Mouse (Mus musculus): Measurements from ENCODE around the gene Tuba1c.
"Not testable (repeated sequence)": the region's sequence is repeated elsewhere in the genome, so short reads cannot be mapped to it uniquely, and the experiment has no call there.

Tuba1c gene

GRCm38 (mm10) chr15:99074019-99074599 is 44.4 kb downstream of the Tuba1c start, which contains the start of gene Troap:
Troap (plus strand) TSS chr15:99074575.
- no peak for DNase-seq

DNA sequence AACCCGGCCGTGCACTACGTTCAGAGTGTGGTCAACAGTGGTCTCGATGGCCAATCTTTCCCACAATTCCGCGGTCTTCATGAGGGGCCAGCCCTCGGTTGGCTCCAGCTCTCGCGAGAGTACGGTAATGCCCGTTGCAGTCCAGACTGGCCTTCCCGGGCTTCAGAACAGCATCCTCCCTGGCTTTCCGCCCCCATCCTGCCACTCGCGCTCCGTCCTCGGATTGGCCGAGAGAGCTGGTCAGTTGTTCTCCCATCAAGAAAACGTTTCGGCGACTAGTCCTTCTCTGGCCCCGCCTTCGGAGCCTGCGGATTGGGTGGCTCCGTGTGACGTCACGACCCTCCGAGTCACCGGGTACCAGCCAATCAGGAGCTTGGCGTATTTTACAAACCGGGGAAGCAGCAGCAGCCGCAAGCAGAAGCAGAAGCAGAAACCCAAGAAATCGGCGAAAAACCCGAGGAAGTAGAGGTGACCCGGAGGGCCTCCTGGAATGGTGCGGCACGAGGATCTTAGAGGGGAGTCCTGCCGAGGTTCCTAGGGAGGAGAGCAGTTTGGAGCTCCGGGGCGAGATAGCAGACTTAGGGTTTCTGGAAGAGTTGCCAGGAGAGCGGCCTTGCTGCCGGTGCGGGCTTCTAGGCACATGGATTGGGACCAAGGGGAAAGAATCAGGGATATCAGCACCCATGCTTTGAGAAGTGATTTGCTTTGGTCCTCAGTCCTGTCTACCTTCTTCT is 45.1 kb downstream of the Tuba1c start:
- peak; percentile 99 for DNase-seq

DNA sequence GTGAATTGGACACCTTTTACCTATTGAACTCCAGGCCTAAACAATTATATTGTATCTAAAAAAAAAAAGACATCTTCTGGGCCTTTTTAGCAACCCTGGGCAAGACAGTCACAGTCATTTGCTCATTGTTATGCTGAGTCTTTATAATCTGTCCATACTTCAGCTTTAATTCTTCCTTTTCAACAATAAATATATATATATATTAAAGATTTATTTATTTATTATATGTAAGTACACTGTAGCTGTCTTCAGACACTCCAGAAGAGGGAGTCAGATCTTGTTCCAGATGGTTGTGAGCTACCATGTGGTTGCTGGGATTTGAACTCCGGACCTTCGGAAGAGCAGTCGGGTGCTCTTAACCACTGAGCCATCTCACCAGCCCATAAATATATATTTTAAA is 46.3 kb downstream of the Tuba1c start:
- not testable (repeated sequence) for DNase-seq

DNA sequence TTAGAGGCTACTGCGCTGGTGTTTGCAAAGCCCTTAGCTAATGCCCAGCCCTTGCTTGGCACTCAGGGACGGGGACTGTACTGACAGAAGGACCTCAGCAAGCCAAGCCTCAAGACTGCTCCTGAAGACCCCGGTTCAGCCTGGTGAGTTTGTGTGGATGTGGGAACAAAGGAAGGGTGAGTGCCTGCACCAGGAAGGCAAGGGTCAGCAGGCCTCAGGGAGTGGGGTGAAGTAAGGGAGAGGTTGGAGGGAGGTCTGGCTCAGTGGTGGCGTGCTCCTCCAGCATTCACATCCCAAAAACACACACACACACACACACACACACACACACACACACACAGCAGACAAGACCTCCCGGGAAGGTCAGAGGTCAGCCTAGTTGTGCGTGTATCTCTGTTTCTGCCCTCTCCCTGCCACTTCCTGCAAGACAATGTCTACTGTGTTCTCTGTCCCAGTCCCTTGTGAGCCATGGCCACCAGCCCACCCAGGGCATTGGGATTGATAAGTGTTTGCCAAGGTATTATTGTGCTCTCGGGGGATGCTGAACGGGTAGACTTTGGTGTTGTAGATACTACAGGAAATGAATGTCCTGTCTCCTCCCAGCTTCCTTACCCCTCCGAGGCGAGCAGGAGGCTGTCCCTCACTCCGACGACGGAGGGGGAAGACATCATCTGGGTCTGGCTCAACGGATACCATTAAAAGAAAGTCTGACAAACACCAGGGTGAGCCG is 48.7 kb downstream of the Tuba1c start:
- DNase-seq: no peak

DNA sequence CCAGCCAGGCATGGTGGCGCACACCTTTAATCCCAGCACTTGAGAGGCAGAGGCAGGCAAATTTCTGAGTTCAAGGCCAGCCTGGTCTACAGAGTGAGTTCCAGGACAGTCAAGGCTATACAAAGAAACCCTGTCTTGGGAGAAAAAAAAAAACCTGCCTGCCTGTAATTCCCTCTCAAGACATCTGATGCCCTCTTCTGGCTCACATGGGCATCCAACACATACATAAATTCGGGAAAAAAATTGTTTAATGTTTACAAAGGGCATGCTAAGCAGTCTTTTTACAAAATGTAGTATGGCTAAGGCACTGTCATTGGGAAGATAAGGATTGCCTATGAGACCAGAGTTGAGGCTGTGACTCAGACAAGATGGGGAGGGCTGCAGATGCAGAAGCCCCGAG is 50.1 kb downstream of the Tuba1c start:
- DNase-seq: no peak

DNA sequence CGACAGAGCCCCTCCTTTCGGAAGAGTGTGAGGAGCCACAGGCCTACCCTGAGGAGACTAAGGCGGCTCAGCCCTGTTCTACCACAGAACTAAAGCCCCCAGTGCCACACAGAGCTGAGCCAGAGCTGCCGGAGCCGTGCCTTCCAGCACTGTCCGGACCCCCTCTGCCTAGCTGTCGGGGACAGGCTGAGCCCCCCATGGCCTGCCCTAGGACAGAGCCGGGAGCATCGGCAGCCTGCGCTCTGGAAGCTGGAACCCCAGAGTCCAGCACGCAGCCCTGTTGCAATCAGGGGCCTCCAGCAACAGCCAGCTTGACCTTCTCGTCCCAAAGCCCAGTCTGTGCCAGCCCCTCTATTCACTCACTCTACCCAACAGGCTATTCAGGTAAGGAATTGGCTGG is 52.6 kb downstream of the Tuba1c start:
- DNase-seq: no peak

GRCm38 (mm10) chr15:99082840-99083239 is 53.1 kb downstream of the Tuba1c start:
- no peak for DNase-seq

DNA sequence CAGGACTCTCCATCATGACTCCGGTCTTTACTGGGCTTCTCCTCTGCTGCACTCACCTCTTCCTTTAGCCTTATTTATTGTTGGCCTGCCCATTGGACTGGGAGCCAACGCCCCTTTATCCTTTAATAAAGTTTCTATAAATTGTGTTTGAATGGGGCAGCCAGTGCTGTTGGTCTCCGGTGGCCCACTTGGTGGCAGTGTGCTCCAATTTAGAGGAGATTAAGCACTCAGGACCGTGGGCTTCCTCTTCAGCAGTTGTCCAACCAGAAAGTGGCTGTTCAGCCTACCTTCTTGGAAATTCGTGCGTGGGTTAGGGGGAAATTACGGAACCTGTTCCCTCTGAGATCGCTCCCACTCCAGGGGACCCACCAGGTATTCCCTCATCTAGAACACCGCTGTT is 53.6 kb downstream of the Tuba1c start:
- no peak for DNase-seq

- DNase-seq: no peak
Observed at GRCm38 (mm10) chr15:99083867-99084557, 54.3 kb downstream of the Tuba1c start.

GRCm38 (mm10) chr15:99084618-99085017 is 54.9 kb downstream of the Tuba1c start:
- DNase-seq: no peak

DNA sequence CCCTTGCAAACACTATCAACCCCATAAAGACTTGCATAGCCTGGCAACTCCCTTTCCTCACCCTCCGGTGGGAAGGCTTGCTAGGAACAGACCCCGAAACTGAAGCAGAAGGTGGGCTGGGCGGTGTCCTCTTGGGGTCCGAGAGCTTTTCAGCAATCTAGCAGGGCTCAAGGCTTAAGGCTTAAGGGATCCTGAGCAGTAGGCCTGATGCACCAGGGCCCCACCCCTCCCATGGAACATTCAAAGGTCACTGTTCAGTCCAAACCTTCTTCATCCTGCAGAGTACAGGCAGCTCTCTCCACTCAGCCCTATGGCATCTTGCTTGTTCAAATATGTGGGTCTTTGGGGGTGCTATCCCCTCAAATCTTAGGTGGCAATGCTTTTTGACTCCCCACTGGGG is 56.3 kb downstream of the Tuba1c start:
- DNase-seq: no peak

DNA sequence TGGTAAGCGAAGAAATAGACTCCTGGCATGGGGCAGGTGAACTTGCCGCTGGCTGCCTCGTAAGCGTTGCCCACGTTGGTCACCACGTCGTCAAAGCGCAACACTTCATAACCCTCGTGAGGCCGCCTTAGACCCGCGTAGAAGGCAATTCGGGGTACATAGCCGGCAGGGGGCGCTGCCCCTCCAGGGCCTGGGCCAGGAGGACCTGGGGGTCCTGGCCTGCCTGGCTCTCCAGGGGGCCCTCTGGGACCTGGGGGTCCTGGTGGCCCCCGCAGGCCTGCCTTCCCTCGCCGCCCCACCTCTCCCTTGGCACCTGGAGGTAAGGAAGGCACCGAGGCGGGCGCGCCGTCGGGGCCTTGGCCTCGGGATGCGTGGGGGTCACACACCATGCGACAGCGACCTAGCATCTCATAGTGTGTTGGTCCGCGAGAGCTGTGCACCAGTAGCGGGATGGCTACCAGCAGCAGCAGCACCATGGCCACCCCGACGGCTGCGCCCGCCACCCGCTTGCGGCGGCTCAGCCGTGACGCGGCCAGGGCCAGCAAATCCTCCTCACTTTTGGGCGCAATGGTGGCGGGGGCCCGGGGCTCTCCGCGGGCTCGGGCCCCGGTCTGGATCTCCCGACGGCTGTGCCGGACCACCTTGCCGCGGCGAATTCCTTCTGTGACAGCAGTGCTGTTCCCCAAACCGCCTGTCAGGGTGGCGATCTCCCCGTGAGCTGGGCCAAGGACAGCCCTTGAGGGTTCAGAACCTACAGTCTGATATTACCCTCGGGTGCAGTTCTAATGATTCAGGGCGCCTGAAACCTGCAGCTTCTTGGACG is 57.8 kb downstream of the Tuba1c start, which contains the start of gene C1ql4:
Gene C1ql4 (minus strand): TSS at position 565 of the 823 bp plus-strand sequence.
- DNase-seq: no peak
